Mouse (Mus musculus) brain, adult 2 months (tissue): Measurements from ENCODE around the gene Rab36.
A peak's percentile ranks its signal among the peaks of the same experiment; 100 is the strongest.

ENCODE experiments used
- DNase-seq: peaks from one replicate; pipeline ENCODE4 v3.0.0; 2011; ENCODE audit warnings: low read depth, low spot score

Gene Rab36

GRCm38 (mm10) chr10:75068624-75069328, 31.9 kb downstream of the Rab36 start:
- DNase-seq: peak; percentile 56

- no peak for DNase-seq
Measured at GRCm38 (mm10) chr10:75070281-75070976, 33.6 kb downstream of the Rab36 start.

GRCm38 (mm10) chr10:75075665-75076064, 38.8 kb downstream of the Rab36 start:
- no peak for DNase-seq

GRCm38 (mm10) chr10:75078174-75079128, 41.6 kb downstream of the Rab36 start:
- no peak for DNase-seq

GRCm38 (mm10) chr10:75085330-75085729, 48.5 kb downstream of the Rab36 start:
- DNase-seq: peak; percentile 62

- no peak for DNase-seq
Measured at GRCm38 (mm10) chr10:75088471-75088870, 51.6 kb downstream of the Rab36 start.

- peak; percentile 91 for DNase-seq
Measured at GRCm38 (mm10) chr10:75091478-75092152, 54.8 kb downstream of the Rab36 start.

- DNase-seq: no peak
Measured at GRCm38 (mm10) chr10:75093252-75093987, 56.6 kb downstream of the Rab36 start.

- DNase-seq: no peak
Measured at GRCm38 (mm10) chr10:75094338-75094737, 57.5 kb downstream of the Rab36 start.

- DNase-seq: peak; percentile 59
Measured at GRCm38 (mm10) chr10:75095216-75095615, 58.4 kb downstream of the Rab36 start.

GRCm38 (mm10) chr10:75098446-75099183, 61.8 kb downstream of the Rab36 start:
- peak; percentile 41 for DNase-seq

- DNase-seq: peak; percentile 90
Measured at GRCm38 (mm10) chr10:75100298-75100697, 63.4 kb downstream of the Rab36 start.

- DNase-seq: no peak
Measured at GRCm38 (mm10) chr10:75103502-75103901, 66.6 kb downstream of the Rab36 start.
